ENCODE assay signal across 8 mouse cellular contexts in genomic region chr9:69948964-69949363, GRCm38 (mm10). TPM values are rescaled to one million over a fixed set of nuclear protein-coding genes. Genes with fewer than 3 reads are reported as not detected.
DNase-seq lines count a peak whose midpoint lies in the region; ATAC-seq lines count a peak whose summit lies in the region.

No protein-coding gene starts in this region.

- ATAC-seq in kidney, embryonic 16.5 days (ENCODE audit: low FRiP score, low TSS enrichment), result no peak
- ATAC-seq in granulocyte monocyte progenitor cell, adult 5-6 weeks (replicated peaks; ENCODE audit: poor library complexity, severe bottlenecking), result peak; percentile 78

- H3K4me1 ChIP-seq in kidney, embryonic 16.5 days (ENCODE audit: insufficient read depth, low read length), result no peaks in the 10 kb centered on the region

- H3K27me3 ChIP-seq in kidney, embryonic 16.5 days (ENCODE audit: insufficient read depth, low read length), result no peaks in the 10 kb centered on the region; the same call in 1 of the 2 replicates

- DNase-seq in kidney, adult 18-20 months, result peak; percentile 19
- DNase-seq in CD8-positive naive resting alpha-beta T cell, adult 2 months (ENCODE audit: low read depth in 2 of 2, low spot score in 2 of 2), result peak; percentile 35 to 57
- peak; percentile 49 for DNase-seq in adrenal gland, postnatal 25 days
- peak; percentile 20 to 42 for DNase-seq in lung, adult 18-20 months
- DNase-seq in spleen, adult 12 weeks (ENCODE audit: low spot score), result peak; percentile 12
- DNase-seq in MN1 (ENCODE audit: low spot score), result no peak

- no peak overlapping the region for H3K4me2 ChIP-seq in kidney, embryonic 16.5 days (replicated peaks; ENCODE audit: low read depth, low read length)

- no peak overlapping the region for H3K9ac ChIP-seq in kidney, embryonic 16.5 days (replicated peaks; ENCODE audit: low read length)

- no peaks in the 10 kb centered on the region for H3K9me3 ChIP-seq in kidney, embryonic 16.5 days (ENCODE audit: low read length)

- no peaks in the 10 kb centered on the region for H3K36me3 ChIP-seq in kidney, embryonic 16.5 days (ENCODE audit: insufficient read depth, low read length)

- H3K27ac ChIP-seq in kidney, embryonic 16.5 days (ENCODE audit: low read length), result no peak overlapping the region

- 11% methylated on average over 2 of the region's 2 CpGs for WGBS in kidney, embryonic 16.5 days

- no peak overlapping the region for H3K4me3 ChIP-seq in kidney, embryonic 16.5 days (ENCODE audit: low read length)

RNA-seq across cellular contexts. Expression of gene Bnip2, which starts 40.3 kb away (rescaled TPM):
- polyA plus RNA-seq in kidney, embryonic 16.5 days (2015; fragmentation: Nextera tagmentation; extraction: Ambion mirVana), result 111 and 116 TPM in 2 replicates
- 98.6 and 103 TPM in 2 replicates for total RNA-seq in adrenal gland, postnatal 25 days (2021)
- 92.4 and 110 TPM in 2 replicates for total RNA-seq in granulocyte monocyte progenitor cell, adult 5-6 weeks (2014; fragmentation: Nextera tagmentation)
- total RNA-seq in granulocyte monocyte progenitor cell, adult 5-6 weeks (2017), result 108 and 140 TPM in 2 replicates
